Mouse (Mus musculus): ENCODE results near the gene Vps72. TPM values are rescaled to one million over a fixed set of nuclear protein-coding genes. Genes with fewer than 3 reads are reported as not detected.

The Vps72 gene
- polyA plus RNA-seq (2016; fragmentation: Nextera tagmentation; extraction: Ambion mirVana): 250 and 251 TPM in 2 replicates

DNA sequence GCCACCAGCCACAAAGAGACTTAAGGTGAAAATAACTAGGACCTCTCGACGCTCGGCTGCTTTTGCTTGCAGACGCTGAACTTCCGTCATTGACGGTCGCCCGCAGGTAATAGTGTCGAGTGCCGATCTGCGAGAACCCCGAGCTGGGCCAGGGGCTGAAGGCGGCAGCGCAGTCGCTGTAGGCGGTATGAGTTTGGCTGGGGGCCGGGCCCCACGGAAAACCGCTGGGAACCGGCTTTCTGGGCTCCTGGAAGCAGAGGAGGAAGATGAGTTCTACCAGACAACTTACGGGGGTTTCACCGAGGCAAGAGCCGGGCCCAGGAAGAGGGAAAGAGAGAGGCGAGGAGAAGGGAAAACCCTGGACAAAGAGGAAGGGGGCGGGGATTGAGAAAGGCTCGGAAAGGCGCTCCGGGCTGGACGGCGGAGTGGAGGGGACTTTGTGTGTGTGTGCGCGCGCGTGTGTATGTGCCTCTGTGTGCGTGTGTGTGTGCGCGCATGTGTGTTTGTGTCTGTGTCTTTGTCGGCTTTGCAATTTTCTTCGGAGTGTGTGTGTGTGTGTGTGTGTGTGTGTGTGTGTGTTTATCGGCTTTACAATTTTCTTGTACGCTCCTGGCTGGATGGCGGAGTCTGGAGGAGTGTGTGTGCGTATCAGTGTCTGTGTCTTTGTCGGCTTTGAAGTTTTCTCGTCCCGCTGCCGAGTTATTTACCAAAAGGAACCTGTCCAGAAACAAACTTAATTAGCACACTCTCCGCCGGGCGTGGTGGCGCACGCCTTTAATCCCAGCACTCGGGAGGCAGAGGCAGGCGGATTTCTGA, at the start of gene Vps72:
Vps72 (plus strand) TSS at position 112 of the 816 bp plus-strand sequence.
- H3K4me2 ChIP-seq (replicated peaks): peak within 1 kb of the TSS; percentile 48
- peaks cover 14% of the 10 kb centered on the region for H3K36me3 ChIP-seq
- H3K27me3 ChIP-seq: no peaks in the 10 kb centered on the region
- peak within 1 kb of the TSS; percentile 97 for H3K27ac ChIP-seq (replicated peaks)
- ATAC-seq (ENCODE audit: low FRiP score, low read depth): peak; percentile 75
- H3K4me1 ChIP-seq: peaks cover 11% of the 10 kb centered on the region
- H3K4me3 ChIP-seq: peak within 1 kb of the TSS; percentile 83
- H3K9ac ChIP-seq (replicated peaks): peak within 1 kb of the TSS; percentile 89
- H3K9me3 ChIP-seq: no peaks in the 10 kb centered on the region
- WGBS: under 1% methylated on average over 53 of the region's 54 CpGs

DNA sequence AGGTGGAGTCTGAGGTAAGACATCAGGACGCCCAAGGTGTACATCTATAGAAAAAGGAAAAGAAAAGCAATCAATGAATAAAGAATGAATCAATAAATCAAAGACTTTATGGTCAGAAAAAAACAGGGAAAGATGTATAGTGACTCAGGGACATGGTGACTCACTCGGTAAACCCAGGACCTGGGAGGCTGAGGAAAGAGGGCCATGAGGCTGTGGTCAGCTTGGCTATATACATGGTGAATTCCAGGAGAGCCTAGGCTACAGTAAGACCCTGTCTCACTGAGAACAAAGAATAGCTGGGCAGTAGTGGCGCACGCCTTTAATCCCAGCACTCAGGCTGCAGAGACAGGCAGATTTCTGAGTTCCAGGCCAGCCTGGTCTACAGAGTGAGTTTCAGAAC, 47.1 kb upstream of the Vps72 start:
- no peak for ATAC-seq (ENCODE audit: low FRiP score, low read depth)
- no peak overlapping the region for H3K4me2 ChIP-seq (replicated peaks)
- H3K27me3 ChIP-seq: no peaks in the 10 kb centered on the region
- H3K36me3 ChIP-seq: peaks cover 95% of the 10 kb centered on the region
- no peak overlapping the region for H3K27ac ChIP-seq (replicated peaks)
- no peak overlapping the region for H3K9ac ChIP-seq (replicated peaks)
- no peaks in the 10 kb centered on the region for H3K9me3 ChIP-seq
- no peaks in the 10 kb centered on the region for H3K4me1 ChIP-seq
- H3K4me3 ChIP-seq: no peak overlapping the region
- 94% methylated on average over 4 of the region's 4 CpGs for WGBS

DNA sequence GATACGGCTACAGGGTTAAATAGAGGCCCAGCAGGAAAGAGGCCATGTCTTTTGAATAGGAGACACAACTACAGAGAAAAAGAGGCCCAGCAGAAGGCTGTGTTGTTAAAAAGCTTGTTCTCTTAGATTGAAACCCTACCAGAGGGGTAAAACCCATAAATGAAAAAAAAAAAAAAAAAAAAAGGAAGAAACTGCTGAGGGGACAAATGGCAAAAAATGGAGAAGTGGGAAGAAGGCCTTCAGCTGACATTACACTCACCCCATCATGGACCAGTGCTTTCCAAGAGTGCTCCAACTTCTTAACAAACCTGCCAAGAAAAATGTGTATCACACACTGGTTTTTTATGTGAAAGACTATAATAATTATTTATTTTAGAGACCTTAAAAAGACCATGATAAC, 45.3 kb upstream of the Vps72 start:
- Histone ChIP-seq H3K9ac (replicated peaks) (no peak overlapping the region), H3K4me1 (no peaks in the 10 kb centered on the region), H3K27ac (replicated peaks) (no peak overlapping the region), H3K4me3 (no peak overlapping the region), H3K4me2 (replicated peaks) (no peak overlapping the region), H3K27me3 (no peaks in the 10 kb centered on the region), H3K9me3 (no peaks in the 10 kb centered on the region), H3K36me3 (peaks cover 94% of the 10 kb centered on the region)
- WGBS: 87% methylated on average over 1 of the region's 1 CpGs
- ATAC-seq (ENCODE audit: low FRiP score, low read depth): no peak

DNA sequence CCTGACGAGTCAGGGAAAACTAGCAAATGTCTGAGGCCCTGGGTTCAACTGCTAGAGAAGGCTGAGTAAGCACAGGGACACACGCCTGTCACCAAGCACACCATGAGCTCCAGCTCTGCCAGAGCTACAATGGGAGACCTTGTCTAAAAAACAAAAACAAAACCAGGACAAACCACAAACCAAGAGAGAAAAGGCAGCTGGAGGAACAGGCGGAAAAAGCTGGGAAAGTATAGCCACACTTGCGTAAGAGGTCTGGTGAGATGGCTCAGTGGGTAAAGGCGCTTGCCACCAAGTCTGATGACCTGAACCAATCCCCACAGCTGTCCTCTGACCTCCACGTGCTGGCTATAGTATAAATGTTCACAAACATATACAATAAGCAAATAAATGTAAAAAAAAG, 44.7 kb upstream of the Vps72 start:
- H3K27me3 ChIP-seq: no peaks in the 10 kb centered on the region
- no peaks in the 10 kb centered on the region for H3K4me1 ChIP-seq
- no peak for ATAC-seq (ENCODE audit: low FRiP score, low read depth)
- H3K9me3 ChIP-seq: no peaks in the 10 kb centered on the region
- H3K36me3 ChIP-seq: peaks cover 94% of the 10 kb centered on the region
- H3K27ac ChIP-seq (replicated peaks): no peak overlapping the region
- no peak overlapping the region for H3K4me3 ChIP-seq
- no peak overlapping the region for H3K9ac ChIP-seq (replicated peaks)
- no peak overlapping the region for H3K4me2 ChIP-seq (replicated peaks)
- WGBS: 94% methylated on average over 6 of the region's 6 CpGs

DNA sequence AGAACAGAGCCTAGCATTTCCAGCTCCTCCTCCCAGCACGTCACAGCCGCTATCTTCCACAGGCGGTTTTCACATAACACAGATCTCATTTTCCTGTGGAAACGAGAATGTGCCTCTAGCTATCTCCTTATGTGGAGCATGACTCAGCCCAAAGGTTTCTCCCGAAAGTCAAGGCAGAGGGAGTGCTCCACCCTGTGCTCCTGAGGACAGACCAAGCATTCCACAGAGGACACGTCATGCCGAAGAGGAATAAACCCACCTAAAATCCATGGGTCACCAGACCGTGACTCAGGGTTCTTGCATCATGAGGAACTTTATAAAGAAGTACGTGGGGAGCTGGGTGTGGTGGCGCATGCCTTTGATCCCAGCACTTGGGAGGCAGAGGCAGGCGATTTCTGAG, 44.3 kb upstream of the Vps72 start:
- no peak overlapping the region for H3K4me3 ChIP-seq
- no peak for ATAC-seq (ENCODE audit: low FRiP score, low read depth)
- H3K9ac ChIP-seq (replicated peaks): no peak overlapping the region
- H3K27ac ChIP-seq (replicated peaks): no peak overlapping the region
- H3K4me1 ChIP-seq: no peaks in the 10 kb centered on the region
- no peak overlapping the region for H3K4me2 ChIP-seq (replicated peaks)
- H3K36me3 ChIP-seq: peaks cover 94% of the 10 kb centered on the region
- H3K9me3 ChIP-seq: no peaks in the 10 kb centered on the region
- 96% methylated on average over 11 of the region's 11 CpGs for WGBS
- H3K27me3 ChIP-seq: no peaks in the 10 kb centered on the region

DNA sequence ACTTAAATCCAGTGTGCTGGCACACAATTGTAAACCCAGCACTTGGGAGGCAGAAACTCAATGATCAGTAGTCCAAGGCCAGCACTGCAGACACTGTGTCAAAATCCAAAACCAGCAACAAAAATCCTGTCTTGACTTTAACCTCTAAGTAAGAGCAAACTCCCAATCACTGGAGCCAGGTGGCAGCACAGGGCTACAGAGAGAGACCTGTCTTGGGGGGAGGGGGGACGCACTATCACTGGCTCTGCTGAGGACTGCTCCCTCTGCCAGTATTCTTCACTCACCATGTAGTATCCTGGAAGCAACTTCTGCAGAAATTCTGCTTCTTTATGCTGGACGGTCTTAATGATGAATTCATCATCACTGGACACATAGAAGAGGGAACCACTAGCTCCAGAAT, 39.2 kb upstream of the Vps72 start:
- ATAC-seq (ENCODE audit: low FRiP score, low read depth): no peak
- H3K9ac ChIP-seq (replicated peaks): no peak overlapping the region
- no peak overlapping the region for H3K4me3 ChIP-seq
- 91% methylated on average over 2 of the region's 2 CpGs for WGBS
- peaks cover 88% of the 10 kb centered on the region for H3K36me3 ChIP-seq
- no peaks in the 10 kb centered on the region for H3K9me3 ChIP-seq
- no peaks in the 10 kb centered on the region for H3K4me1 ChIP-seq
- H3K27me3 ChIP-seq: no peaks in the 10 kb centered on the region
- no peak overlapping the region for H3K4me2 ChIP-seq (replicated peaks)
- H3K27ac ChIP-seq (replicated peaks): no peak overlapping the region

DNA sequence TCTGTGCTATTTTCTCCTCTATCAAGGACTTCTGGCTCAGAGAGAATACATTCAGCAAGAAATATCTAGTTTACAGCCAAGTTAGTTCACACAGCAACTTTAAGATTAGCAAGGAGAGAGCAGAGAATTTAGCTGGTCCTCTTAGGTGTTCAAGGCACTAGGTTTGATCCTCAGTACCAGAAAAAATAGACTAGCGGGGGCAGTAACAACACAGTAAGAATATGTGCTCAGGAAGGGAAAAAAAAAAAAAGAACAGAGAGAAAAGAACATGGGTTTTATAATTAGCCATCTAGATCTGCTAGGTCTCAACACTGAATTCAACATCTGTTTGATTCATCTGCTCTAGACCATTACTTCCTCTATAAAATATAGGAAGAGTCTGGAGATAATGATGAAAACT, 22.8 kb upstream of the Vps72 start:
- 93% methylated on average over 1 of the region's 1 CpGs for WGBS
- H3K4me3 ChIP-seq: no peak overlapping the region
- H3K4me2 ChIP-seq (replicated peaks): no peak overlapping the region
- H3K9ac ChIP-seq (replicated peaks): no peak overlapping the region
- H3K27ac ChIP-seq (replicated peaks): no peak overlapping the region
- 0 out of 2 replicates have a peak, but pooled peaks cover 7% of the 10 kb centered on the region for H3K36me3 ChIP-seq
- no peak for ATAC-seq (ENCODE audit: low FRiP score, low read depth)
- H3K27me3 ChIP-seq: no peaks in the 10 kb centered on the region
- no peaks in the 10 kb centered on the region for H3K9me3 ChIP-seq
- H3K4me1 ChIP-seq: no peaks in the 10 kb centered on the region

DNA sequence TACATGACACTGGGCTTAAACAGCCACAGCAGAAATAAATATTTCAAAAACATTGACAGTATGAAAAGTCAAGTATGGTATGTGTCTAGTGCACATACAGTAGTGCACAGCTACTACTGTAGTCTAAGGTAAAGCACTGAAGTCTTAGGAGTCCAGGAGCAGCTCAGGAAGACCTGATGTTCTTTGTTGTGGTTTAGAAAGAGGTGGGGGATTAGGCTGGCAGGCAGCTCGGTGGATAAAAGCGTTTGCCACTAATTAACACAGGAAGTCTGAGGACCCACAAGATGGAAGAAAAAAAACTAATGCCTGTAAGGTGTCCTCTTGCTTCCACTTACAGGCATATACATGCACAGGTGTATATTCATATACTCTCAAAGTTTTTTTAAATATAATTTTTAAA, 10.0 kb upstream of the Vps72 start:
- Histone ChIP-seq H3K27ac (replicated peaks) (no peak overlapping the region), H3K27me3 (no peaks in the 10 kb centered on the region), H3K36me3 (peaks cover 15% of the 10 kb centered on the region), H3K9ac (replicated peaks) (no peak overlapping the region), H3K4me3 (no peak overlapping the region), H3K9me3 (no peaks in the 10 kb centered on the region), H3K4me1 (peaks cover 20% of the 10 kb centered on the region), H3K4me2 (replicated peaks) (no peak overlapping the region)
- ATAC-seq (ENCODE audit: low FRiP score, low read depth): no peak
- WGBS: 36% methylated on average over 2 of the region's 2 CpGs

DNA sequence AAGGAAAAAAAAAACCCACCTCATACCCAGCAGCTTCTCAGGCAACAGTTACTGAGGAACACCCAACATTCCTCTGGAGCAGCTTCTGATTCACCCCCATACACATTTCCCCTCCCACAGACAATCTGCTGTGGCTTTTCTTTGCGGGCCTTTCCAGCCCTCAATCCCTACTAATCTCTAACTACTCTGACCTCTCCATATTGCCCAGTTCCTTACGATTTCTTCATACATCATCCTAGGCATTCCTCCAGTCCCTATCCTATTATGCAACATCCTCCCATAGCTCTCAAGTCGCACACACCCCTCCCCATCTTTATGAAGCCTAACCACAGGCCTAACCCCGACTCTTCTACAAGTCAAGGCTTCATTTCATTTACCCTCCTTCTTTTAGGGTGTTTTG, 5.7 kb upstream of the Vps72 start:
- ATAC-seq (ENCODE audit: low FRiP score, low read depth): no peak
- no peaks in the 10 kb centered on the region for H3K27me3 ChIP-seq
- H3K27ac ChIP-seq (replicated peaks): no peak overlapping the region
- H3K4me1 ChIP-seq: peaks cover 20% of the 10 kb centered on the region
- no peaks in the 10 kb centered on the region for H3K9me3 ChIP-seq
- peak overlapping the region; percentile 81 for H3K4me2 ChIP-seq (replicated peaks)
- H3K36me3 ChIP-seq: 0 out of 2 replicates have a peak, but pooled peaks cover 7% of the 10 kb centered on the region
- peak overlapping the region; percentile 97 for H3K9ac ChIP-seq (replicated peaks)
- peak overlapping the region; percentile 99 for H3K4me3 ChIP-seq
- 73% methylated on average over 4 of the region's 4 CpGs for WGBS

DNA sequence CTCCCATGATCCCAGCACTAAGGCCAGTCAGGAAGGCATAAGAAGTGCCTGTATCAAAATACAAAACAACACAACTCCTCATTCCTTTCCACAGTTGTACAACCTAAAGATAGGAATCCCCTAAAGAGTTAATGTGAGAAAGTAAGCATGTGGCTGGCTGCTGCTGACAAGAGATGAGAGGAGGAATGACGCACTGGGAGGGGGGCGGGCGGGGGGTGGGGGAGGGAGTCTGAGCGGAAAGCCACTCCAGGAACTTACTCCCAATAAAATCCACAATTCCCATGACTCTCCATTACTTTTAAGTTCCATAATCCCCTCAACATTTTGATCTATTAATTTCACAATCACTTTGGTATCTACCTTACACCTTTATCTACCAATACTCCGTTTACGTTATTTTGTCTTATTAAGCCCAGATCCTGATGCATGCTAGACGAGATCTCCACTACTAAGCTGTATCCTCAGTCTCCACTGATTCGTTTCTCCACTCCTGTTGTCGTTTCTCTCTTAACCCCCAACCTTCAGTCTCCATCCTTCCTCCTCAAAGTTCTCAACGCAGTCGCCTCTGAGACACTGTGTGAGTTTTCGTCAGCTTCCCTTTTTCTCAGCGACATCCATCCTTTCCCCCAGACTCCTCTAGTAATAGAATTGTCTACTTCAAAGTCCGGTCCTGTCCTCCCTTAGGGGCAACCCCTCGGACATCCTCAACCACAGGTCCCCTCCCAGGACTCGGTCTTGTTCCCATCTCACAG, 5.1 kb upstream of the Vps72 start:
- Histone ChIP-seq H3K4me2 (replicated peaks) (peak overlapping the region; percentile 81), H3K27ac (replicated peaks) (peak overlapping the region; percentile 80), H3K9me3 (no peaks in the 10 kb centered on the region), H3K4me1 (peaks cover 20% of the 10 kb centered on the region), H3K9ac (replicated peaks) (peak overlapping the region; percentile 97), H3K4me3 (peak overlapping the region; percentile 99), H3K36me3 (0 out of 2 replicates have a peak, but pooled peaks cover 7% of the 10 kb centered on the region), H3K27me3 (no peaks in the 10 kb centered on the region)
- 3% methylated on average over 16 of the region's 16 CpGs for WGBS
- no peak; the same call in 1 of the 2 replicates for ATAC-seq (ENCODE audit: low FRiP score, low read depth)

DNA sequence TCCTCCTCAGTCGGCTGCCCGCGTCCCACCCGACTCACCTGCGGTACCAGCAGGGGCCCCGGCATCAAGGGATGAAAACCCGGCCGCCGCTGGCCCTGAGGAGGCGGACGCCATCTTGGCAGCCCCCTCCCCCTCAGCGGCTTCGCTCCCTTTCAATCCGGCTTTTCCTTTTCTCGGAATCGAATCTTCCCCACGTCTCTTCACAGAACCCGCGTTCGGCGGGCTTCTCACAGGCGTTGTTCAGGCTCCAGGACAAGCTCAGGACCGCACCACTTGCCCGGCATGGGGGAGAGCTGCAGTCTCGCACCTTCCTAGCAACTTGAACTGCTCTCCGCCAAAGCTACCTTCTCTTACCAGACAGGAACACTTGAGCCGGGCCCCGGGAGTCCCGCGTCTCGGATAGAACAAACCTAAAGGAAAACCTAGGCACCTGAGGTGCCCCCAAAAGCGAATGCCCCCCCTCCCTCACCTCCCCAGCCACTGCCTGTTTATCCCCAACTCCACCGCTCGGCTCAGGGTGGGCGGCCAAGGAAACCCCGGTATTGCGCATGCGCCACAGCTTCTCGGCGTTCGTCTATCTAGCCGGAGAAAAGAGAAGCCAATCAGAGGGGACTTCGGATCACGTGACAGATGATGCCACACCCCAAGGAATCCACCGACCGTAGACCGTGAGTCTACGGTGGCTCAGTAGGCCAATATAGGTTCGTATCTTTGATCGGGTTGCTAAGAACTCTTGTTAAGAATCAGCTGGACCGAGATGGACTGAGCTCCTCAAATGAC, 4.3 kb upstream of the Vps72 start, which contains the start of gene Pip5k1a:
Pip5k1a (minus strand) TSS at position 593 of the 780 bp plus-strand sequence.
- H3K4me1 ChIP-seq: peaks cover 13% of the 10 kb centered on the region
- H3K36me3 ChIP-seq: 0 out of 2 replicates have a peak, but pooled peaks cover 4% of the 10 kb centered on the region
- peak within 1 kb of the TSS; percentile 99 for H3K4me3 ChIP-seq
- WGBS: 0% methylated on average over 51 of the region's 51 CpGs
- H3K27me3 ChIP-seq: no peaks in the 10 kb centered on the region
- peak within 1 kb of the TSS; percentile 97 for H3K9ac ChIP-seq (replicated peaks)
- no peaks in the 10 kb centered on the region for H3K9me3 ChIP-seq
- H3K27ac ChIP-seq (replicated peaks): peak within 1 kb of the TSS; percentile 80
- peak within 1 kb of the TSS; percentile 81 for H3K4me2 ChIP-seq (replicated peaks)
- peak; percentile 83 for ATAC-seq (ENCODE audit: low FRiP score, low read depth)
